Mouse (Mus musculus) gastrocnemius, adult 8-10 months (tissue): Measurements from ENCODE around the gene Fcgr1. TPM values are rescaled to one million over a fixed set of nuclear protein-coding genes. Genes with fewer than 3 reads are reported as not detected.
A peak's percentile ranks its signal among the peaks of the same experiment; 100 is the strongest.
"Not testable (repeated sequence)": the region's sequence is repeated elsewhere in the genome, so short reads cannot be mapped to it uniquely, and the experiment has no call there.

Experiments
- DNase-seq, 2 experiments: peaks; one replicate each; pipeline ENCODE4 v3.0.0; 2022; ENCODE audit warnings: low spot score in 2 of 2
- total RNA-seq, 4 experiments: library from RNA; stranded (reverse); gene quantifications; 2 replicates each; pipeline ENCODE4 v1.2.4; 2022

Fcgr1 gene
- total RNA-seq, 4 experiments from 2014 or later, result 0.70 TPM; not detected in 3

- no peak for DNase-seq
These were observed 19.9 kb downstream of the Fcgr1 start for GRCm38 (mm10) chr3:96273591-96274465.

DNA sequence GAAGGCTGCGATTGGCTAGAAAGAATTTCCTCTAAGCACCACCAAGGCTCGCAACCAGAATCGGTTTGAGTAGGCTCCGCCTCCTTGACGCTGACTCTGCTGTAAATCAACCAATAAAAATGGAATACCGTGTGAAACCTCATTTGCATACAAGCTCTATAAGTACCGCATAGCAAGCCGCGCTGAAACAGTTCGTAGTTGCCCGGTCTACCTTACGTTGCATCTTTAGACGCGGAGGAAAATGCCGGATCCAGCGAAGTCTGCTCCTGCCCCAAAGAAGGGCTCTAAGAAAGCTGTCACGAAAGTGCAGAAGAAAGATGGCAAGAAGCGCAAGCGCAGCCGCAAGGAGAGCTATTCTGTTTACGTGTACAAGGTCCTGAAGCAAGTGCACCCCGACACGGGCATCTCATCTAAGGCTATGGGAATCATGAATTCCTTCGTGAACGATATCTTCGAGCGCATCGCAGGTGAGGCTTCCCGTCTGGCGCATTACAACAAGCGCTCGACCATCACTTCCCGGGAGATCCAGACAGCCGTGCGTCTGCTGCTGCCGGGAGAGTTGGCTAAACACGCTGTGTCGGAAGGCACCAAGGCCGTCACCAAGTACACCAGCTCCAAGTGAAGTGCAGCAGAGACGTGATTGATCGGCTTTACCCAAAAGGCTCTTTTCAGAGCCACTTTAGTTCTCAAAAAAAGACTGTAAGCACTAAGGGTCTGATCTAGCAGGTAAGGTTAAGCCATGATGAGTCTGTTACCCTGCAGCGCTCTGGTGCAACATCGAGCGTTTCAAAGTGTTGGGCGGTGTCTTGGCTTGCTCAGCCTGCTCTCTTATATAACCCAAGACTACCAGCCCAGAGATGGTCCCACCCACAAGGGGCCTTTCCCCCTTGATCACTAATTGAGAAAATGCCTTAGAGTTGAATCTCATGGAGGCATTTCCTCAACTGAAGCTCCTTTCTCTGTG lies 24.0 kb downstream of the Fcgr1 start, which contains the start of gene Hist2h2bb:
TSS of gene Hist2h2bb (plus strand) at position 242 of the 964 bp plus-strand sequence.
- DNase-seq, result peak; percentile 82 to 89

GRCm38 (mm10) chr3:96268776-96269378 lies 24.9 kb downstream of the Fcgr1 start:
- not testable (repeated sequence) for DNase-seq

GRCm38 (mm10) chr3:96268051-96268775 lies 25.6 kb downstream of the Fcgr1 start, which contains the start of gene Hist2h3b:
TSS of gene Hist2h3b (plus strand) at chr3:96268654.
- DNase-seq, result peak; percentile 46 to 62

GRCm38 (mm10) chr3:96267541-96267940 lies 26.2 kb downstream of the Fcgr1 start:
- DNase-seq, result no peak

GRCm38 (mm10) chr3:96266132-96266710 lies 27.5 kb downstream of the Fcgr1 start:
- DNase-seq, result no peak

DNA sequence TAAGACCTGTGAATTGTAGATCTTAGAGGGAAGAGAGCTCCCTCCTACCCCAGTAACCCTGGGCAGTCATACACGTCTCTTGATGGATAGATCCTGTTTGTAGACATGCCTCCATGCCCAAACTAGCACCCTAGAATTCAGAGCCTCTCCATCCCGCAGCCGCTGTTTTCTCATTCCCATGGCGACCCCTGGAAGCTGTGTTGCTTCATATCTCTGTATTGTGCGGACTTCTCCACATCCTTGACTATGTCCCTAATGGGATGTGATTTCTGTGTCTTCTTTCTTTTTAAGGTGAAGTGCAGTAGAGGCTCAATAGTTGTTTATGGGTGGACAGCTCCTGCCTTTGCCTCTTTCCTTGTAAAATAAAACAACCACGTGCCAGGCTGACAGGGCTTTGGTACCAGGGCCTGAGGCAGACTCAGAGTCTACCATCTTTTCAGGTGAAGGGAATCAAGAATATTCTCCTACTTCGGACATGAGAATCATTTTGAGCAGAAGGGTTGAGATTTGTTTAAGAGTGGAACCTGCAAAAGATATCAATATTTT lies 29.3 kb downstream of the Fcgr1 start:
- no peak for DNase-seq

- peak; percentile 25 to 27 for DNase-seq
These were observed 30.0 kb downstream of the Fcgr1 start for GRCm38 (mm10) chr3:96263558-96264403.

DNA sequence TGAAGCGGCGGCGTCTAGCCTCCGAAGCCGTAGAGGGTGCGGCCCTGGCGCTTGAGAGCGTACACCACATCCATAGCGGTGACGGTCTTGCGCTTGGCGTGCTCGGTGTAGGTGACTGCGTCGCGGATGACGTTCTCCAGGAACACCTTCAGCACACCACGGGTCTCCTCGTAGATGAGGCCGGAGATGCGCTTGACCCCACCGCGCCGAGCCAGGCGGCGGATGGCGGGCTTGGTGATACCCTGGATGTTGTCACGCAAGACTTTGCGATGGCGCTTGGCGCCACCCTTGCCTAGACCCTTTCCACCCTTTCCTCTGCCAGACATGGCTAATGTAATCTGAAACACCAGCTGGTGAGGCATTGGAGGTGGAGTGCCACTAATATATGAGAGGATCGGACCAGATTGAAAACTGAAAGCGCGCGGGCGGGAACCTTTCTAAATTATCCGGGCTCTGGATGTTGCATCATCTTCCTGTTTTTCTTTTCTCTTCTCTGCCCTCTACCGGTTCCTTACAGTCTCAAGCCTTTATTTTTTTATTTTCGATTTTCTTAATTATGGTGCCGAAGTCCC lies 30.7 kb downstream of the Fcgr1 start, which contains the start of gene Hist2h4:
TSS of gene Hist2h4 (minus strand) at position 333 of the 572 bp plus-strand sequence.
- DNase-seq, result peak; percentile 93

DNA sequence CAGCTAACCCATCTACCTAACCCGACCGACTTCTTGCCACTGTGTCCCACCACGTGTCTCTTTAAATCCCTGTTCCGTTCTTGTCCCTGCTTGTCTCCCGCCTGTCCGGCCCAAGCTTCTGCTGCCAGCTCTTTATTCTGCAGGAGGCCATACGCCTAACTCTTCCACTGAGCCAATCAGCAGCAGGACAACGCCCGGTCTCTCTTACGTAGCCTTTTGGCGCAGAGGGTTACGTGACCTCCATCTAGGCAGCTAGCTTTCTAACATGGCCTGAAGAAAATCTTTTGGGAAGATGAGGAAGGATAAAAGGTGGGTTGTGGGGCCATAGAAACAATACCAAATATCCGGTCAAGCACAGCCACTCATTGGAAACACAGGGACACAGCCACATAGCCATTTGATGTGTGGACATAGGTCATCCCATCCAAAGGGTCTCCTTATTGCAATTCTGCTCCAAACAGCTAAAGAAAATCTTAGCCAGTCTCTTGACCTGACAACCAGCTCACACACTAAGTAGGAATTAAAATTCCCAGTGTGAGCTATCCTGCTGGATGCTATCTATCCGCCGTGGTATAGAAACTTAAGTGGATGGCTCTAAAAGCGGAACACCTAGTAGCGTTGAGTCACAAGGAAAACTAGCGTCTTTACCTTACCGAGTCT lies 31.4 kb downstream of the Fcgr1 start:
- peak; percentile 77 to 81 for DNase-seq

GRCm38 (mm10) chr3:96261623-96262022 lies 32.1 kb downstream of the Fcgr1 start:
- DNase-seq, result no peak

- DNase-seq, result no peak
These were observed 33.5 kb downstream of the Fcgr1 start for GRCm38 (mm10) chr3:96260220-96260619.

DNA sequence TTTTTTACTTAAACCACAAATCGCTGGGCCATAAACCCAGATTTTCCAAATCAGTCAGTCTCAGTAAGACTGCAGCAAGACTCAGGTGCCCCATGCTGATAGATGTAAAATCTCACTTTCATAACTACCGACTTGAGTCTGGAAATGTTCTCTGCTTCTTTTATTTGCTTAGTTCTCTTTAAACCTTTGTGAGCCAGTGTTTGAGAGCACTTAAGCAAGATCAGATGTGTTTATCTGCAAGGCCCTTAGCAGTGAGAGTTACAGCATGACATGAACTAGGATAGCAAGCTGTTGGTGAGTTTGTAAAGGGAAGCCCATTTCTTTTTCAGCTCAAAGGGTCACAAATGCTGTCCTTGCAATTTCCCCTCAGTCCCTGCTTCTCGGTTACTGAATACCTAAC lies 36.6 kb downstream of the Fcgr1 start:
- no peak for DNase-seq

DNA sequence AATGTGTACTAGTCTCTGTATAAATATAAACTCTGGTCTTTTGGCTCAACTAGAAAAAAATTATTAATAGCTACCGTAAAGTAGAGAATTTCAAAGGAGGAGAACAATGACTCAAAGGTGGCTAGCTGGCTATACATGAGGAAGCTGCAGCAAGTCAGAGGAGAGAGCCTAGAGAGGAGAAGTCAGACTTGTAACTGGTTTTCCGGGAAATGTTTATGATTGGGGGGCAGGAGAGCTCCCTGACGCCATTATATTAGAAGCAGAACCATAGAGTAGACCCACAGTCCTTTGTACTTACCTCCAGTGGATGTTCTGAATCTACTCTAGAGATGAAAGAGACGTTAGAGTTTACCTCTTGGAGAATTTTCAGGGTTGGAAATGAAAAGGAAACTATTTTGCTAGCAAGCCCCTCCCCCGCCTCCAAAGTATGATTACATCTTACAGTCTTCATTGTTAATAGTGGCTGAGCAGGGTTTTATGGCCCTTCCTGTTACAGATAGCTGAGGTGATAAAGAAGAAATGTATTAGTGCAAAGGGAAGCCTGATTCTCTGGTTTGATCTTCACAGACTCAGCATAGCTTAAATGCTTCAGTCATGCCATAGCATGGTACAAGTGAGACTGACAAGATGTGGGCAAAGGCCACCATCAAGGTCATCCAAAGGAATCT lies 37.7 kb downstream of the Fcgr1 start:
- no peak for DNase-seq

- no peak for DNase-seq
These were observed 39.0 kb downstream of the Fcgr1 start for GRCm38 (mm10) chr3:96254683-96255355.

DNA sequence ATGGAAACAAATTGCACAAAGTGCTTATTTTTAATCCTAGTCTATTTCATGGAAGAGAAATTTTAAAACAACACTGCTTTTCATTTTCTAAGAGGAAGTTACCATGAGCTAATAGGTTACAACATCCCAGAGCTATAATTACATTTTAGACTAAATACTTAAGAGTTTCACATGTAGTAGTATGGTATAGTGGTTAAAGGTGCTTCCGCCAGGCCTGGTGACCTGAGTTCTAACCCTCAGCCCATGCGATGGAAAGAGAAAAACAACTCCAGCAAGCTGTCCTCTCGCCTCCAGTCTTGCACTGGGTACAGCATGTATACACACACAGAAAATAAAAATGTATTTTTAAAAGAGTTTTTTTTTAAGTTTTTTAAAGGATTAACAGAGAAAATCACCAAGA lies 42.0 kb downstream of the Fcgr1 start:
- DNase-seq, result no peak

- no peak for DNase-seq
These were observed 42.9 kb downstream of the Fcgr1 start for GRCm38 (mm10) chr3:96250890-96251289.
